Mouse (Mus musculus): Measurements from ENCODE around the gene Nup214.

DNA sequence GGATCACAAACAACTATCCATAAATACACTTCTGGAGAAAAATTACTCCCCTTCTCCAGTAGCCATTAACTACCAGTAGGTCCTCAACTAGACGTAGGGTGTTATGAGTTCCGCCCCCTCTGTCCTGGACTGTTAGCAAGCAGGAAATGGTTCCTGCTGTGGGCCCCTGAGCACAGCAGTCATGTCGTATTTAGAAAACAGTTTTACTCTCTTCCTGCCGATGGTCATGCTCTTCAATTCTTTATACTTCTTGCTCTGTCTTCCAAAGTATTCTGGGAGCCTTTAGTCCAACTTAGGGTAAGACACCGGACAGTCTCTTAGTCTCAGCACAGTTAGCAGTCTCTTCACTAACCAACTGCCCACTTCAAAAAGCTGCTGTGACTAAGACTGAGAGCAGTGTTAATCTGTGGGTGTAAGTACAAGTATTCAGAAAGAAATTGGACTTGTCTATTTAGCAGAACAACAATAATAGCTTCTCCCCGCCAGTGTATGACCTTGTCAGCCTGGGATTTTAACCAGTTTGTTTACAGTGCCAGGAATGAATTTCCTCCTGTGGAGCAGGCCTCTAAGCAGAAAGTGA lies 63.1 kb downstream of the Nup214 start:
- TF ChIP-seq CTCF (IDR thresholded peaks at IDR 0.05; ENCODE audit: control insufficient read depth, insufficient read depth, low read length) (no peak), POLR2A (IDR thresholded peaks at IDR 0.05; ENCODE audit: borderline replicate concordance, control insufficient read depth, low read depth, low read length) (no peak)
